Mouse (Mus musculus) left cerebral cortex, postnatal 14 days (tissue): Measurements from ENCODE around the gene Ccl17. TPM values are rescaled to one million over a fixed set of nuclear protein-coding genes. Genes with fewer than 3 reads are reported as not detected.

ENCODE experiments used
- DNase-seq, 2 experiments: peaks; one replicate each; pipeline ENCODE4 v3.0.0; 2021 to 2022; ENCODE audit warnings: low spot score in 2 of 2, mixed read lengths in 1 of 2
- intact Hi-C: fragments of 180-260 bp; cut with DNase I; formaldehyde crosslinking; loops from one replicate; pipeline ENCODE4 v1.15.1; 2025
- total RNA-seq, 2 experiments: library from RNA; stranded (reverse); gene quantifications; 2 replicates each; pipeline ENCODE4 v1.2.3; 2021

Gene Ccl17
- total RNA-seq, 2 experiments from 2014 or later = 17.7 to 18.3 TPM

DNA sequence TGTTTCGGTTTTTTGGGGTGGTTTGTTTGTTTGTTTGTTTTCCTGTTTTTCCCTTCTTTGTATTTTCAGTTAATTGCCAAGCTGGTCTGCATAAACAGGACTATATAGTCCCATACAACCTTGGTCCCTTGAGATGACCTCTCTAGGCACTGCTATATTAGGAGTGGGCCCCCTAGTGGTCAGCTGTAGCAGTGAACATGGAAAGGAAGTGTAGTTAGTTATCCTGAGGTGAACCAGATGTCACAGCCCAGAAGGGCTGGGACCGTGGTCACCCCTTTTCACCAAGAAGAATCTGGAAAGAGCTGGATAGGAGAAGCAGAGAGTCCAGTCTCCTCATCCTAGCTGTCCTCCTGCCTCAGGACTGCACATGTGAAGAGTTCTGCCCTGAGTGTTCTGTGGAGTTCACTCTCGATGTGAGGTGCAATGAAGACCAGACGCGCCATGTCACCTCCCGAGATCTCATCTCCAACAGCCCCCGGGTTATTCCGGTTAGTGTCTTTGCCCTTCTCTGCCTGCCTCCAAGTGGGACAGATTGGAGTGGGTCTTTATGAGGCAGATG is 51.2 kb downstream of the Ccl17 start:
- intact Hi-C loops = no loop called here
- peak in 1 of 2 experiments; percentile 72 for DNase-seq

Other genes with a start within 250 kb of the Ccl17 start
- 10 to 100 TPM; 30.3 to 30.9 TPM for gene Rspry1, start 208.5 kb upstream of the Ccl17 start, total RNA-seq
- 10 to 100 TPM; 33.9 to 38.6 TPM for gene Fam192a, start 208.5 kb upstream of the Ccl17 start, total RNA-seq
- gene Arl2bp, start 143.9 kb upstream of the Ccl17 start, total RNA-seq = 100 to 1,000 TPM; 155 to 165 TPM
- 10 to 100 TPM; 32.1 to 44.9 TPM for gene Pllp, start 114.2 kb upstream of the Ccl17 start, total RNA-seq
- not detected for gene Ccl22, start 64.9 kb upstream of the Ccl17 start, total RNA-seq
- gene Cx3cl1, start 38.4 kb upstream of the Ccl17 start, total RNA-seq = 100 to 1,000 TPM; 664 to 689 TPM
- 10 to 100 TPM; 77.1 to 81.3 TPM for gene Coq9, start 27.9 kb downstream of the Ccl17 start, total RNA-seq
- gene Ciapin1, start 27.9 kb downstream of the Ccl17 start, total RNA-seq = 10 to 100 TPM; 73.9 to 76.7 TPM
- 10 to 100 TPM; 52.0 to 60.5 TPM for gene Polr2c, start 47.0 kb downstream of the Ccl17 start, total RNA-seq
- 10 to 100 TPM; 42.3 to 44.1 TPM for gene Dok4, start 65.9 kb downstream of the Ccl17 start, total RNA-seq
- gene Ccdc102a, start 107.6 kb downstream of the Ccl17 start, total RNA-seq = 1 to 10 TPM; 2.0 to 2.4 TPM
- not detected for gene Adgrg5, start 113.2 kb downstream of the Ccl17 start, total RNA-seq
- gene Adgrg1, start 164.3 kb downstream of the Ccl17 start, total RNA-seq = 100 to 1,000 TPM in 1 of 2 experiments, 10 to 100 TPM in 1; 93.3 to 110 TPM
- gene Adgrg3, start 207.2 kb downstream of the Ccl17 start, total RNA-seq = under 1 TPM; 0.68 to 0.89 TPM
- gene Drc7, start 244.7 kb downstream of the Ccl17 start, total RNA-seq = 1 to 10 TPM; 1.3 to 2.1 TPM